Mouse (Mus musculus): ENCODE measurements at regions not wholly inside any gene's neighbourhood (a gene's known extent, or its start where the extent isn't known, plus 50 kb on each side); places are given as distances from the start of the nearest gene placed in this dataset.
"Not testable (repeated sequence)": the region's sequence is repeated elsewhere in the genome, so short reads cannot be mapped to it uniquely, and the experiment has no call there.

DNA sequence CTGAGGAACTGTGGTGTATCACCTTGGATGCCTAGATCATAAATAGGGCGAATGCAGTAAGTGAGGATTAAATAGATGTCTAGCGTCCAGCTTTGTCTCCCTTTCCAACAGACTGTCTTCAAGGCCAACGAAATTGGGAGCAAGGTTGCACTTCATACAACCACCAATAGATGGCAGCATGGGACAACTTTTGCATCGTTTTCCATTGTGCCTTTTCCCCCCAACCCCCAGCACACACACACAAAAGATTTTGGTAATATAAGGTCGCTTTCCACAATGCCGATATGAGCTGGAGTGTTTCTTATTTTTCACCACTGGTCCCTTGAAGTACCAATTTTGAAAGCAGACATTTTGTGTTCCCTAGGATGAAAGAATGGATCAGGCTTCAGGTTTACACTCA lies 304.7 kb downstream of the BC048507 start:
- DNase-seq = peak; percentile 17

DNA sequence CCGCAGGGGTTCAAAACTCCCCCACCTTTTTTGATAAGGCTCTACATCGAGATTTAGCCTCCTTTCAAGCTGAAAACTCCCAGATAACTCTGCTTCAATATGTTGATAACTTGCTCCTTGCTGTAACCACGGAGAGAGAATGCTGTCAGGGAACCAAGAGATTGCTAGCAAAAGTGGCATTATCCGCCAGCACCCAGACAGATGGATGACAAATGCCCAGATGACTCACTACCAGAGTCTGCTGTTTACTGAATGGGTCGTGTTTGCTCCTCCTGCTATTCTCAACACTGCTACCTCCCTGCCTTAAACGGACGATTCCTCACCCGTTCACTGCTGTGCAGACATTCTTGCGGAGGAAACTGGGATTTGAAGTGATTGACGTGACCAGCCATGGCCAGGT lies 310.3 kb downstream of the BC048507 start:
- not testable (repeated sequence) for DNase-seq
